Mouse (Mus musculus) C2C12 (cell line): ENCODE results near the gene Gpx7. TPM values are rescaled to one million over a fixed set of nuclear protein-coding genes. Genes with fewer than 3 reads are reported as not detected.

ENCODE experiments used
- H3K27me3 ChIP-seq: one replicate; pipeline ENCODE4 v1.6.1; 2011; ENCODE audit not compliant: control insufficient read depth, insufficient read depth, insufficient read length
- H3K36me3 ChIP-seq: one replicate; pipeline ENCODE4 v1.6.1; 2011; ENCODE audit not compliant: control insufficient read depth, insufficient read depth
- H3K4me3 ChIP-seq: one replicate; pipeline ENCODE4 v1.5.1; 2011; ENCODE audit warnings: mild to moderate bottlenecking, control low read depth; ENCODE audit not compliant: poor library complexity, insufficient read depth, severe bottlenecking
- H3K79me2 ChIP-seq: one replicate; pipeline ENCODE4 v1.6.1; 2011; ENCODE audit not compliant: control insufficient read depth, insufficient read depth
- H3K79me3 ChIP-seq: one replicate; pipeline ENCODE4 v1.6.1; 2011; ENCODE audit warnings: low read depth, control low read depth
- H3ac ChIP-seq: one replicate; pipeline ENCODE3; 2011; ENCODE audit warnings: low read depth; ENCODE audit not compliant: control insufficient read depth, insufficient read length
- CEBPB ChIP-seq: IDR thresholded peaks from one replicate; pipeline ENCODE4 v1.6.1; 2011; ENCODE audit warnings: low read depth, mild to moderate bottlenecking, control low read depth, moderate library complexity
- CTCF ChIP-seq: IDR thresholded peaks from one replicate; pipeline ENCODE4 v1.5.1; 2011; ENCODE audit not compliant: control insufficient read depth, insufficient read depth, insufficient read length
- FOSL1 ChIP-seq: IDR thresholded peaks from one replicate; pipeline ENCODE4 v1.8.0; 2011; ENCODE audit warnings: mild to moderate bottlenecking, low read length; ENCODE audit not compliant: poor library complexity, insufficient read depth, severe bottlenecking
- MAX ChIP-seq: IDR thresholded peaks from one replicate; pipeline ENCODE4 v1.6.1; 2011; ENCODE audit warnings: mild to moderate bottlenecking, control low read depth
- MYOD1 ChIP-seq: IDR thresholded peaks from one replicate; pipeline ENCODE4 v1.6.1; 2011; ENCODE audit warnings: low read depth; ENCODE audit not compliant: control insufficient read depth, insufficient read length
- MYOG ChIP-seq: IDR thresholded peaks from one replicate; pipeline ENCODE4 v1.6.1; 2011; ENCODE audit not compliant: control insufficient read depth, insufficient read length; ENCODE audit errors: extremely low read depth
- USF1 ChIP-seq: IDR thresholded peaks from one replicate; pipeline ENCODE4 v1.6.1; 2011; ENCODE audit warnings: low read depth, mild to moderate bottlenecking, control low read depth, moderate library complexity
- polyA plus RNA-seq: library from polyadenylated mRNA; unstranded; fragments of >200 nt; fragmentation: generic; extraction: Trizol; gene quantifications from one replicate; pipeline ENCODE4 v1.2.1, GENCODE M21; 2012; ENCODE audit warnings: missing spikeins

The Gpx7 gene
- polyA plus RNA-seq, 1 experiment, result not detected

- Histone ChIP-seq H3K27me3 (no peaks in the 10 kb centered on the region), H3K4me3 (no peak overlapping the region)
- no peak for TF ChIP-seq FOSL1
- no peak for TF ChIP-seq MYOD1
- TF ChIP-seq USF1, result no peak
Measured at GRCm38 (mm10) chr4:108387106-108387505, 19.7 kb downstream of the Gpx7 start.

GRCm38 (mm10) chr4:108386087-108386486, 20.7 kb downstream of the Gpx7 start:
- Histone ChIP-seq H3K79me3 (no peaks in the 10 kb centered on the region), H3K27me3 (no peaks in the 10 kb centered on the region), H3ac (no peak overlapping the region), H3K4me3 (no peak overlapping the region), H3K36me3 (no peaks in the 10 kb centered on the region), H3K79me2 (no peaks in the 10 kb centered on the region)
- TF ChIP-seq MYOG (no peak), CTCF (no peak), USF1 (no peak), FOSL1 (no peak), CEBPB (no peak)

More at GRCm38 (mm10) chr4:108387106-108387505, 19.7 kb downstream of the Gpx7 start:
- Histone ChIP-seq H3K79me3 (no peaks in the 10 kb centered on the region), H3K36me3 (no peaks in the 10 kb centered on the region), H3K79me2 (no peaks in the 10 kb centered on the region), H3ac (no peak overlapping the region)

DNA sequence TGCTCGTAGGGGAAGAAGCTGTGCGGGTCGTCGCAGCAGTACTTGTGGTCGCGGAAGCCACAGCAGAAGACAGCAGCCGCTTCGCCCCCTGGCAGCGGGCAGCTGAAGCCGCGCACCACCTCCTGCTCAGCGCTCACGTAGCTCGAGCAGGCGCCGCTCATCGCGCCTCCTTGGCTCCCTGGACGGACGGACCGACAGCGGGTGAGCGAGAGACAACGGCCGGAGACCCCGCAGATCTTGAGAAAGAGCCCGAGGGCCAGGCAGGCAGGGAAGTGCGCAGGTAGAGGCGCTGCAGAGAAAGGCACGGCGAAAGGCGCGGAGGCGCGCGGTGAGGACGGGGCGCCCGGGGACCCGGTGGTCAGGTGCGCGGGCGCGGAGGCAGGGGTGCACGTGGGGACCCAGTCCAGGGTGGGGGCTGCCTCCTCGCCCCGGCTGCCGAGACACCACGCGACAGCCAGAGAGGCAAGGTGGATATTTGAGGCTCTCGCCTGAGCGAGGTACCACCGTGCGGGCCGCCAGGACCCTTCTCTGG, 23.5 kb downstream of the Gpx7 start, which contains the start of gene Shisal2a:
Gene Shisal2a, minus strand, starts transcription at position 167 of the 532 bp plus-strand sequence.
- Histone ChIP-seq H3ac (no peak within 1 kb of the TSS), H3K27me3 (no peaks in the 10 kb centered on the region), H3K79me2 (no peaks in the 10 kb centered on the region), H3K79me3 (no peaks in the 10 kb centered on the region), H3K4me3 (no peak within 1 kb of the TSS), H3K36me3 (no peaks in the 10 kb centered on the region)
- TF ChIP-seq CTCF (no peak), MYOD1 (no peak), MYOG (no peak), USF1 (no peak), FOSL1 (no peak), MAX (no peak), CEBPB (no peak)

DNA sequence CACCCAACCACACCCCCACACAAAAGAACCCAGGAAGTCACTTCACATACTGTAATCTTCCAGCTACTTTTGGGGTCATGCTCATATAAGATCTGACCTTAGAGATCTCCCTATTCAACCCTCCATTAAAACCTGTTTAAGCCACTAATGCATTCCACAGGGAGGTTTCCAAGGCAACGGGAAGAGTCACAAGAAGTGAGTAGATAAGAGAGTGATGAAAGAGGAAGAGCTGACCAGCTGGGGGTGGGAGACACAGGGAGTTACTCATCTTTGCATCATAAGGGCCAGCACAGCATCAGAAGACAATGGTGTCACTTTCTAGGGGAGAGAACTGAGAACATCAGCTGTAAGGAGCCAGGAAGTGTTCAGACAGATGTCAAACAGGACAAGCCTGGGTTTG, 26.6 kb downstream of the Gpx7 start:
- Histone ChIP-seq H3K36me3 (no peaks in the 10 kb centered on the region), H3K79me2 (no peaks in the 10 kb centered on the region), H3K27me3 (no peaks in the 10 kb centered on the region), H3ac (no peak overlapping the region), H3K79me3 (no peaks in the 10 kb centered on the region), H3K4me3 (no peak overlapping the region)
- TF ChIP-seq MAX (no peak), CEBPB (peak; percentile 67)

DNA sequence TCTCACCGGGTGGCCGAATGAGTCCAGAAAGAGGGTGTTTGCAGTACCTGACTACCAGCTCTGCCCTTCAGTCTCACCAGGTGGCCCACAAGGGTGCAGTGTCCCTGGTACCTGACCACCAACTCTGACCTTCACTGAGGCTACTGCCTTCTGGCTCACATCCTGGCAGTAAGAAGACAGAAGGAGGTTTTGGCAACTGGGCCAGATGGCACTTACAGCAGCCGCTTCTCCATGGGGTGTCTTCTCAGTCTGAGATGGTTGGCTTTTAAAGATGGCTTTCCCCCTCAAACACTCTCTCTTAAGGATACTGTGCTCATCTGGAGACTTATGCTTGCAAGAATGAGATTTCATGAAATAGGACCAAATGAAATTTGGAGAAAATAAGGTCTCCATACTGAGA, 27.3 kb downstream of the Gpx7 start:
- Histone ChIP-seq H3K27me3 (no peaks in the 10 kb centered on the region), H3K79me2 (no peaks in the 10 kb centered on the region), H3K36me3 (no peaks in the 10 kb centered on the region), H3K4me3 (no peak overlapping the region), H3ac (no peak overlapping the region), H3K79me3 (no peaks in the 10 kb centered on the region)
- TF ChIP-seq CTCF (no peak), MYOG (no peak), CEBPB (no peak), MAX (no peak), MYOD1 (no peak), USF1 (no peak), FOSL1 (no peak)

DNA sequence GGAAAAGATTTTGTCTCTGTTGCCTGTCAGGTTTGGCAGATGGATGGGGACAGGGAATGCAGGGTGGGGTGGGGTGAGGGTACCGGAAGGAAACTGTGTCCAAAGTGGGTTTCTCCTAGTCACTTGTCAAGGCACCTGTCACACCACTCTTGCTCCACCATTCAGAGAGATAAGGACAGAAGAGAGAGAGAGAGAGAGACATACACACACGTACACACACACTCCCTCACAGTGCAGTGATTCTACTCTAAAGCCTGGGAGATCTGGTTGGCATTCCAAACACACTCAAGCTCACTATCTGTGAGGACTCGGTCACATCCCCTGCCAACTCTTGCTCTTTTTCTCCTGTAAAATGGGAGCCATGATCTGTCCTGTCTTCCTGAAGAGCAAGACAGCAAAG, 34.6 kb downstream of the Gpx7 start:
- no peaks in the 10 kb centered on the region for H3K79me2 ChIP-seq
- no peak overlapping the region for H3K4me3 ChIP-seq
- no peaks in the 10 kb centered on the region for H3K36me3 ChIP-seq
- no peak for TF ChIP-seq MYOD1
- TF ChIP-seq CTCF, result no peak
- no peak for TF ChIP-seq CEBPB
- TF ChIP-seq USF1, result no peak
- TF ChIP-seq FOSL1, result no peak
- no peak for TF ChIP-seq MAX
- no peak for TF ChIP-seq MYOG
- H3ac ChIP-seq, result no peak overlapping the region
- no peaks in the 10 kb centered on the region for H3K27me3 ChIP-seq
- no peaks in the 10 kb centered on the region for H3K79me3 ChIP-seq
